25 mouse cellular contexts compared by ENCODE assay signal in the genomic region with DNA sequence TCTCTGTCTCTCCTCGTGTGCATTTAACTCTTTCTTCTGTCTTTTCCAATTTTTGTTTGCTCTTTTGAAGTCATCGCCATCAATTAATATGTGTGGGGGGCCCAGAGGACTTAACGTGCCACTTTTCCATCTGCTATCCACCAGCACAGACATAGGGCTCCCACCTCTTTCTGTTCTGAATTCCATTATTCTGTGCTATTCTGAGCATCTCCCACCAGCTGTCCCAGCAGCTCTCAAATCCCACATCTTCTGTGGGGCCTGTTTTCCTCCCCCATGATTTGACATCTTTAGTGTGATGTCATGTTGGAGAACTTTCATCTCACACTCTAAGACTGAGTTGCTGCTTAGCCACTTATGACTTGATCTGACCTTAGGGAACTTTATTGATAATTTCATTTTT.
"Had no signal": no experiment of that assay in that cellular context is flagged by ENCODE, and none has a peak within 500 bp of the region (broad histone marks: within the 10 kb centered on the region; RNA-seq: fewer than 3 reads in every experiment).

No protein-coding gene starts in this region.

- H3K27ac ChIP-seq: intestine, embryonic 15.5 days; kidney, embryonic 15.5 days; left cerebral cortex, adult 2 months; limb, embryonic 10.5 days; limb, embryonic 13.5 days; liver, embryonic 12.5 days; liver, embryonic 15.5 days; lung, embryonic 15.5 days; midbrain, embryonic 10.5 days; midbrain, embryonic 13.5 days; neural tube, embryonic 13.5 days; stomach, postnatal 0 days had no signal

- H3K4me3 ChIP-seq: intestine, embryonic 15.5 days; kidney, embryonic 15.5 days; left cerebral cortex, adult 2 months; limb, embryonic 10.5 days; limb, embryonic 13.5 days; liver, embryonic 12.5 days; liver, embryonic 15.5 days; lung, embryonic 15.5 days; megakaryocyte, embryonic 14.5 days; midbrain, embryonic 10.5 days; midbrain, embryonic 13.5 days; myocyte; neural tube, embryonic 13.5 days had no signal

- DNase-seq: kidney, adult 11 months; kidney, adult 8-10 months; kidney, postnatal 14 days; kidney, postnatal 4 days; liver; lung, adult 18-20 months; lung, postnatal 10 days; lung, postnatal 36 days; retina, postnatal 1 day; right cerebral cortex, postnatal 4 days; thymus, postnatal 25 days had no signal
